Mouse (Mus musculus): ENCODE results near the gene Pnpo. TPM values are rescaled to one million over a fixed set of nuclear protein-coding genes. Genes with fewer than 3 reads are reported as not detected.

The Pnpo gene
- polyA plus RNA-seq, 1 experiment from 2014 or later: 38.0 TPM

GRCm38 (mm10) chr11:96972906-96973305 is 29.1 kb upstream of the Pnpo start:
- Histone ChIP-seq H3K27ac (ENCODE audit: low read length) (no peak overlapping the region), H3K4me2 (replicated peaks; ENCODE audit: low read depth, low read length) (no peak overlapping the region), H3K4me1 (ENCODE audit: insufficient read depth, low read length) (peaks cover 49% of the 10 kb centered on the region), H3K9me3 (ENCODE audit: low read length) (no peaks in the 10 kb centered on the region), H3K36me3 (ENCODE audit: insufficient read depth, low read length) (no peaks in the 10 kb centered on the region; the same call in 1 of the 2 replicates), H3K27me3 (ENCODE audit: insufficient read depth, low read length) (no peaks in the 10 kb centered on the region), H3K4me3 (ENCODE audit: low read length) (no peak overlapping the region), H3K9ac (replicated peaks; ENCODE audit: low read length) (no peak overlapping the region)
- no peak for ATAC-seq (ENCODE audit: low FRiP score, low TSS enrichment)
- WGBS: 89% methylated on average over 5 of the region's 5 CpGs

- peaks cover 42% of the 10 kb centered on the region for H3K4me1 ChIP-seq (ENCODE audit: insufficient read depth, low read length)
- no peak overlapping the region for H3K4me3 ChIP-seq (ENCODE audit: low read length)
- 0 out of 2 replicates have a peak overlapping the region, but pooled peaks have one; percentile 12 for H3K9ac ChIP-seq (replicated peaks; ENCODE audit: low read length)
- H3K27me3 ChIP-seq (ENCODE audit: insufficient read depth, low read length): no peaks in the 10 kb centered on the region
- no peak overlapping the region for H3K4me2 ChIP-seq (replicated peaks; ENCODE audit: low read depth, low read length)
- ATAC-seq (ENCODE audit: low FRiP score, low TSS enrichment): no peak
- 63% methylated on average over 3 of the region's 3 CpGs for WGBS
- no peaks in the 10 kb centered on the region for H3K9me3 ChIP-seq (ENCODE audit: low read length)
- no peaks in the 10 kb centered on the region; the same call in 1 of the 2 replicates for H3K36me3 ChIP-seq (ENCODE audit: insufficient read depth, low read length)
- H3K27ac ChIP-seq (ENCODE audit: low read length): peak overlapping the region; percentile 92
Observed at GRCm38 (mm10) chr11:96970341-96970740, 26.6 kb upstream of the Pnpo start.

DNA sequence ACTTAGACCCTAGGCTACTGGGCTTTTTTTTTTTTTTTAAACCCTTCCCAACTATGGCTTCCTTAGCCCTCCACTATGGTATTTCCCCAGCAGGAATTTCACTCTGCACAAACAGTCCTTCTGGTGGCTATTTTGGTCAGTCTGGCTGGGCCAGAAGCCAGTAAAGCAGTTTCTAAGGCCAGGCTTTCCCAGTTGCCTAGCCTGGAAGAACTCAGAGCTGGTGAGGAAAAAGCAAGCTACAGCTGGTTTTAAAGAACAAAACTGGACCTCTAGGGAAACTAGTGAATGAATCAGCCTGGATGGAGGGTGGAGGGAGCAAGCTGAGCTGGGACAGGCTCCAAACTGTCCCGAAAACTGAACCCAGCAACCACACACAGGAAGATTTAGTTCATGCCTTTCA is 26.0 kb upstream of the Pnpo start:
- Histone ChIP-seq H3K27me3 (ENCODE audit: insufficient read depth, low read length) (no peaks in the 10 kb centered on the region), H3K4me3 (ENCODE audit: low read length) (no peak overlapping the region), H3K9ac (replicated peaks; ENCODE audit: low read length) (peak overlapping the region; percentile 12), H3K27ac (ENCODE audit: low read length) (peak overlapping the region; percentile 92), H3K4me2 (replicated peaks; ENCODE audit: low read depth, low read length) (no peak overlapping the region), H3K4me1 (ENCODE audit: insufficient read depth, low read length) (peaks cover 40% of the 10 kb centered on the region), H3K36me3 (ENCODE audit: insufficient read depth, low read length) (no peaks in the 10 kb centered on the region; the same call in 1 of the 2 replicates), H3K9me3 (ENCODE audit: low read length) (no peaks in the 10 kb centered on the region)
- ATAC-seq (ENCODE audit: low FRiP score, low TSS enrichment): peak; percentile 5; the same call in 1 of the 2 replicates
- WGBS: 60% methylated on average over 1 of the region's 1 CpGs

- no peaks in the 10 kb centered on the region; the same call in 1 of the 2 replicates for H3K36me3 ChIP-seq (ENCODE audit: insufficient read depth, low read length)
- no peak overlapping the region for H3K4me3 ChIP-seq (ENCODE audit: low read length)
- no peak overlapping the region; the same call in 1 of the 2 replicates for H3K4me2 ChIP-seq (replicated peaks; ENCODE audit: low read depth, low read length)
- H3K27ac ChIP-seq (ENCODE audit: low read length): peak overlapping the region; percentile 92
- H3K9me3 ChIP-seq (ENCODE audit: low read length): no peaks in the 10 kb centered on the region
- H3K9ac ChIP-seq (replicated peaks; ENCODE audit: low read length): peak overlapping the region; percentile 12; the same call in 1 of the 2 replicates
- H3K4me1 ChIP-seq (ENCODE audit: insufficient read depth, low read length): peaks cover 40% of the 10 kb centered on the region
- 70% methylated on average over 5 of the region's 5 CpGs for WGBS
- no peaks in the 10 kb centered on the region for H3K27me3 ChIP-seq (ENCODE audit: insufficient read depth, low read length)
- ATAC-seq (ENCODE audit: low FRiP score, low TSS enrichment): peak; percentile 14; the same call in 1 of the 2 replicates
Observed at GRCm38 (mm10) chr11:96969280-96969722, 25.5 kb upstream of the Pnpo start.

DNA sequence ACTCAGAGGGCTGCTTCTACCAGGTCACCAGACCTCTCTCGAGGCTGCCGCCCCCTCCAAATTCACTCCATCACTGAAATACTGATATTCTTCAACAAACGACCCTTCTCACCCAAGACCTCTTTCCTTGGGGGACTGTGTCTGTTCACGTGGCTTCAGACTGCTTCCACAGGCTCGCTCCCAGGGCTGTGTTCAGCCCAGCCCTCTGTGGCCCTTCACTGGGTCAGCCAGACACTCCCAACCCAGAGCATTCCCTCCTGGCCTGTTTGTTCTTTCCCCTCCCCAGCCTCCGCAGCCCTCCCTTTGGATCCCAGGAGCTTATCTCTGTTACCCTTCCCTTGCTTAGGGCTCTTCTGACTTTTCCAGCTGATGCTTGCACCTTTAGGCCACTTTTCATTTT is 24.7 kb upstream of the Pnpo start:
- Histone ChIP-seq H3K27me3 (ENCODE audit: insufficient read depth, low read length) (no peaks in the 10 kb centered on the region), H3K36me3 (ENCODE audit: insufficient read depth, low read length) (no peaks in the 10 kb centered on the region; the same call in 1 of the 2 replicates), H3K4me2 (replicated peaks; ENCODE audit: low read depth, low read length) (no peak overlapping the region), H3K27ac (ENCODE audit: low read length) (peak overlapping the region; percentile 92), H3K9me3 (ENCODE audit: low read length) (no peaks in the 10 kb centered on the region), H3K9ac (replicated peaks; ENCODE audit: low read length) (peak overlapping the region; percentile 36; the same call in 1 of the 2 replicates), H3K4me3 (ENCODE audit: low read length) (no peak overlapping the region), H3K4me1 (ENCODE audit: insufficient read depth, low read length) (peaks cover 38% of the 10 kb centered on the region)
- no peak for ATAC-seq (ENCODE audit: low FRiP score, low TSS enrichment)
- 43% methylated on average over 6 of the region's 6 CpGs for WGBS

- H3K9me3 ChIP-seq (ENCODE audit: low read length): no peaks in the 10 kb centered on the region
- peak overlapping the region; percentile 47; the same call in 1 of the 2 replicates for H3K9ac ChIP-seq (replicated peaks; ENCODE audit: low read length)
- no peak for ATAC-seq (ENCODE audit: low FRiP score, low TSS enrichment)
- H3K27ac ChIP-seq (ENCODE audit: low read length): peak overlapping the region; percentile 92
- peaks cover 39% of the 10 kb centered on the region for H3K4me1 ChIP-seq (ENCODE audit: insufficient read depth, low read length)
- H3K4me3 ChIP-seq (ENCODE audit: low read length): no peak overlapping the region
- H3K27me3 ChIP-seq (ENCODE audit: insufficient read depth, low read length): no peaks in the 10 kb centered on the region
- 78% methylated on average over 11 of the region's 11 CpGs for WGBS
- peak overlapping the region; percentile 17 for H3K4me2 ChIP-seq (replicated peaks; ENCODE audit: low read depth, low read length)
- H3K36me3 ChIP-seq (ENCODE audit: insufficient read depth, low read length): peaks cover 2% of the 10 kb centered on the region
Observed at GRCm38 (mm10) chr11:96967544-96968269, 23.9 kb upstream of the Pnpo start.

DNA sequence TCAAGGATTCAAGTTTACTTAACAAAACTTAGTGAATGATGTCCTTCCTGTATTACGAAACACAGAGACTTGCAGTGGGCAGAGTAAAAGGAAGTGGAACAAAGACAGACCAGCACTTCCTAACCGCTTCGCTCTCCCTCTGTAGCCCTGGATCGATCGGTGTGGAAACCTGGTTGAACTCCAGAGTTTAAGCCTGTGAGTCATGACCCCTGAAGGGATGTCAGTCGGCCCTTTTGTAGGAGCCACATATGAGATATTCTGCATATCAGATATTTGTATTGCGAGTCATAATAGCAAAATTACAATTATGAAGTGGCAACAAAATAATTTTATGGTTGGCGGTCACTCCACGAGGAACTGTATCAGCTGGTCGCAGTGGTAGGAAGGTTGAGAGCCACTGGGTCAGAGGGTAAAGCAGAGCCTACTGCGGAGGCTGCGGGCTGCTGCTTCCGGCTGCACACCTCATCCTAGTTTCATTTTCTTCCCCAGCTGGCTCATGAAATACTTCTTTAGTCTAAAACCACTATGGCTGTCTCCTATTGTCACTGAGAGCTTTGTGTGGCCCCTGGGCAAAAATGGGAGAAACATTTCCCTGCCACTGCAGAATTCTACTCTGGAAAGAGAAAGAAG is 23.2 kb upstream of the Pnpo start:
- Histone ChIP-seq H3K9me3 (ENCODE audit: low read length) (no peaks in the 10 kb centered on the region), H3K9ac (replicated peaks; ENCODE audit: low read length) (peak overlapping the region; percentile 47; the same call in 1 of the 2 replicates), H3K4me1 (ENCODE audit: insufficient read depth, low read length) (peaks cover 38% of the 10 kb centered on the region), H3K4me3 (ENCODE audit: low read length) (0 out of 2 replicates have a peak overlapping the region, but pooled peaks have one; percentile 1), H3K27ac (ENCODE audit: low read length) (peak overlapping the region; percentile 63), H3K36me3 (ENCODE audit: insufficient read depth, low read length) (peaks cover 8% of the 10 kb centered on the region), H3K27me3 (ENCODE audit: insufficient read depth, low read length) (no peaks in the 10 kb centered on the region), H3K4me2 (replicated peaks; ENCODE audit: low read depth, low read length) (peak overlapping the region; percentile 17)
- WGBS: 76% methylated on average over 13 of the region's 13 CpGs
- no peak for ATAC-seq (ENCODE audit: low FRiP score, low TSS enrichment)

- H3K27me3 ChIP-seq (ENCODE audit: insufficient read depth, low read length): no peaks in the 10 kb centered on the region
- no peak for ATAC-seq (ENCODE audit: low FRiP score, low TSS enrichment)
- no peak overlapping the region for H3K4me3 ChIP-seq (ENCODE audit: low read length)
- H3K4me2 ChIP-seq (replicated peaks; ENCODE audit: low read depth, low read length): no peak overlapping the region
- H3K9me3 ChIP-seq (ENCODE audit: low read length): no peaks in the 10 kb centered on the region
- H3K36me3 ChIP-seq (ENCODE audit: insufficient read depth, low read length): peaks cover 13% of the 10 kb centered on the region
- H3K9ac ChIP-seq (replicated peaks; ENCODE audit: low read length): no peak overlapping the region
- H3K4me1 ChIP-seq (ENCODE audit: insufficient read depth, low read length): peaks cover 34% of the 10 kb centered on the region
- WGBS: 81% methylated on average over 3 of the region's 3 CpGs
- 0 out of 2 replicates have a peak overlapping the region, but pooled peaks have one; percentile 16 for H3K27ac ChIP-seq (ENCODE audit: low read length)
Observed at GRCm38 (mm10) chr11:96966172-96966571, 22.4 kb upstream of the Pnpo start.

- ATAC-seq (ENCODE audit: low FRiP score, low TSS enrichment): peak; percentile 85
- Histone ChIP-seq H3K27me3 (ENCODE audit: insufficient read depth, low read length) (no peaks in the 10 kb centered on the region), H3K9ac (replicated peaks; ENCODE audit: low read length) (no peak overlapping the region), H3K36me3 (ENCODE audit: insufficient read depth, low read length) (peaks cover 31% of the 10 kb centered on the region), H3K27ac (ENCODE audit: low read length) (no peak overlapping the region), H3K4me2 (replicated peaks; ENCODE audit: low read depth, low read length) (no peak overlapping the region), H3K4me3 (ENCODE audit: low read length) (no peak overlapping the region), H3K9me3 (ENCODE audit: low read length) (no peaks in the 10 kb centered on the region), H3K4me1 (ENCODE audit: insufficient read depth, low read length) (peaks cover 17% of the 10 kb centered on the region)
- 15% methylated on average over 8 of the region's 8 CpGs for WGBS
Observed at GRCm38 (mm10) chr11:96963580-96963979, 19.8 kb upstream of the Pnpo start.
